Mouse (Mus musculus): ENCODE data around the gene Rdh5. TPM values are rescaled to one million over a fixed set of nuclear protein-coding genes. Genes with fewer than 3 reads are reported as not detected.
A peak's percentile ranks its signal among the peaks of the same experiment; 100 is the strongest.

Rdh5 gene
- polyA plus RNA-seq, 1 experiment: 15.1 TPM

DNA sequence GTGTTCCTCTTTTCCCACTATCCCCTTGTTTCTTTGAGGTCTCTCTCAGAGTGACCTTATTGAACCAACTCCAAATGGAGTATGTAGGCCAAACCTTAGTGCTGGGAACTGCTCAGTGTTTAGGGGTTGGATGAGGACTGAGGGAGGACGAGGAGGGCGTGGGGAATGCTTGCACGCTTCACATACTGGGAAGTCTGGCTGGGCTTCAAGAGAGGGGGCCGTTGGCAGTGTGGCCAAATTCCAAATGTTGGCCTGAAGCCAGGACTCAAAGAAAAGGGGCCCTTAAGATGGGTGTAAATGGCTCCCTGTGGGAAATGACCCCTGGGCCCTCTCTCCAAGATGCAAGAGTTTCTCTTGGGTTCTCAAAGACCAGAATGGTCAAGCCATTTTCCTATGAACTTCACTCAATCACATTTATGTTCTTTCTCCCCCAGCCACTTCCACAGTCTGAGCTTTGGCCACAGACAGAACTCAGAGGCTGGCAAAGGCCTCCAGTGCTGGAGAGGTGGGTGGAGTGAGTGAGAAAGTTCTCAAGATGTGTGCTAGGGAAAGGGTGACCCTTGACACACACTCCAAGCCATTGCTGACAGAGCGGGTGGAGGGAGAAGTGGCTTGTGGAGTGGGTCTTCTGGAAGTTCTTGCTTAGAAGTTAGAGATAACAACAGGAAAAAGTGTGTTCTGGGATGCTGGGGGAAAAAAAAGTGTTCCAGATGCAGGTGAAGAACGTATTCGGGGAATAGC, 7.1 kb upstream of the Rdh5 start:
- 0 out of 2 replicates have a peak, but pooled peaks cover 3% of the 10 kb centered on the region for H3K4me1 ChIP-seq (ENCODE audit: control insufficient read depth, insufficient read depth, insufficient read length)
- 82% methylated on average over 7 of the region's 7 CpGs for WGBS
- TF ChIP-seq CTCF (IDR thresholded peaks at IDR 0.05; ENCODE audit: extremely low read depth, insufficient read depth, insufficient read length, insufficient replicate concordance): no peak
- no peak for TF ChIP-seq POLR2A (IDR thresholded peaks at IDR 0.05; ENCODE audit: low read depth, low read length)
- DNase-seq (ENCODE audit: low read depth in 1 of 2, low spot score in 2 of 2): no peak
- H3K27ac ChIP-seq (ENCODE audit: insufficient read depth, low read length): no peak overlapping the region
- H3K4me3 ChIP-seq (ENCODE audit: extremely low read depth, insufficient read depth, insufficient read length): no peak overlapping the region
- no peaks in the 10 kb centered on the region for H3K36me3 ChIP-seq (ENCODE audit: control insufficient read depth, insufficient read depth, low read length)
- peaks cover 5% of the 10 kb centered on the region; the same call in 1 of the 2 replicates for H3K27me3 ChIP-seq (ENCODE audit: control insufficient read depth, insufficient read depth, low read length)

DNA sequence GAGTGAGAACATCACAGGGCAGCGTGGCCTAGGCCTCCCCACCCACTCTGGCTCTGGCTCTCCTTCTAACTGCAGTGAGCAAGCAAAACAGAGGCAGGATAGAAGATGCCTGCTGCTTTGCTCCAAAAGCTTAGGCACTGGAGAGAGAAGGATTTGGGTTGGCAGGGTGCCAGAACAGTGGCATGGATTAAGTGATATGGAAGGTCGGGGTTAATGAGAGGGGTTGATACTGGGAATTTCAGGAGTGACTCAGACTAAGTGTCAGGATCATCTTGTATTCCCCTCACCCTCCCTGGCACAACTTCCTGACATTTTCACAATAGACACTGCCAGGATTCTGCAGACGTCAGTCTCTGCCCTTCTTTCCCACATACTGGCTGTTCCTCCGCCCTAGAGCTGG, 5.7 kb upstream of the Rdh5 start:
- Histone ChIP-seq H3K36me3 (ENCODE audit: control insufficient read depth, insufficient read depth, low read length) (no peaks in the 10 kb centered on the region), H3K4me1 (ENCODE audit: control insufficient read depth, insufficient read depth, insufficient read length) (peaks cover 2% of the 10 kb centered on the region; the same call in 1 of the 2 replicates), H3K27me3 (ENCODE audit: control insufficient read depth, insufficient read depth, low read length) (no peaks in the 10 kb centered on the region; the same call in 1 of the 2 replicates), H3K4me3 (ENCODE audit: extremely low read depth, insufficient read depth, insufficient read length) (no peak overlapping the region), H3K27ac (ENCODE audit: insufficient read depth, low read length) (no peak overlapping the region)
- no peak for TF ChIP-seq CTCF (IDR thresholded peaks at IDR 0.05; ENCODE audit: extremely low read depth, insufficient read depth, insufficient read length, insufficient replicate concordance)
- TF ChIP-seq POLR2A (IDR thresholded peaks at IDR 0.05; ENCODE audit: low read depth, low read length): no peak
- DNase-seq (ENCODE audit: low read depth in 1 of 2, low spot score in 2 of 2): no peak
- 61% methylated on average over 4 of the region's 4 CpGs for WGBS

DNA sequence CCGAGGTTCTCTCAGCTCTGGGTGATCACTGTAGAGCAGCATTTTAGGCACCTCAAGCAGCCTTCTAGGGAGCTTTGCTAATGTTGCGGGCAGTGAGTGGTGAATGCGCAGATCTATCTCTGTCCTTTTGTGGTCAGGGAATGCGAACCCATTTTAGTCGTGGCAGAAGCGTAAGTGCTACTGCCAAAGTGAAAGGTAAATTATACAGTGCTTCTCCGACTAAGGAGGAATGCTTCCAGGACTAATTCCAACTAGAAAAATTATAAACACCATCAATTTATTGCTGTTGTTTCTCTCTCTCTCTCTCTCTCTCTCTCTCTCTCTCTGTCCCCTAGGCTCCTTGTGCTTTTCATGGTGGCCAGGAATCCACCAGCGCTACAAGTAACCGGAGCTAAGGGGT, 1.2 kb upstream of the Rdh5 start, which contains the start of gene Bloc1s1:
Gene Bloc1s1 (minus strand): TSS at position 101 of the 400 bp plus-strand sequence.
- no peak for DNase-seq (ENCODE audit: low read depth in 1 of 2, low spot score in 2 of 2)
- Histone ChIP-seq H3K27me3 (ENCODE audit: control insufficient read depth, insufficient read depth, low read length) (no peaks in the 10 kb centered on the region), H3K36me3 (ENCODE audit: control insufficient read depth, insufficient read depth, low read length) (peaks cover 4% of the 10 kb centered on the region), H3K4me3 (ENCODE audit: extremely low read depth, insufficient read depth, insufficient read length) (peak within 1 kb of the TSS; percentile 81), H3K27ac (ENCODE audit: insufficient read depth, low read length) (peak within 1 kb of the TSS; percentile 81), H3K4me1 (ENCODE audit: control insufficient read depth, insufficient read depth, insufficient read length) (peaks cover 4% of the 10 kb centered on the region; the same call in 1 of the 2 replicates)
- TF ChIP-seq POLR2A (IDR thresholded peaks at IDR 0.05; ENCODE audit: low read depth, low read length) (no peak), CTCF (IDR thresholded peaks at IDR 0.05; ENCODE audit: extremely low read depth, insufficient read depth, insufficient read length, insufficient replicate concordance) (no peak)
- WGBS: 49% methylated on average over 9 of the region's 9 CpGs

DNA sequence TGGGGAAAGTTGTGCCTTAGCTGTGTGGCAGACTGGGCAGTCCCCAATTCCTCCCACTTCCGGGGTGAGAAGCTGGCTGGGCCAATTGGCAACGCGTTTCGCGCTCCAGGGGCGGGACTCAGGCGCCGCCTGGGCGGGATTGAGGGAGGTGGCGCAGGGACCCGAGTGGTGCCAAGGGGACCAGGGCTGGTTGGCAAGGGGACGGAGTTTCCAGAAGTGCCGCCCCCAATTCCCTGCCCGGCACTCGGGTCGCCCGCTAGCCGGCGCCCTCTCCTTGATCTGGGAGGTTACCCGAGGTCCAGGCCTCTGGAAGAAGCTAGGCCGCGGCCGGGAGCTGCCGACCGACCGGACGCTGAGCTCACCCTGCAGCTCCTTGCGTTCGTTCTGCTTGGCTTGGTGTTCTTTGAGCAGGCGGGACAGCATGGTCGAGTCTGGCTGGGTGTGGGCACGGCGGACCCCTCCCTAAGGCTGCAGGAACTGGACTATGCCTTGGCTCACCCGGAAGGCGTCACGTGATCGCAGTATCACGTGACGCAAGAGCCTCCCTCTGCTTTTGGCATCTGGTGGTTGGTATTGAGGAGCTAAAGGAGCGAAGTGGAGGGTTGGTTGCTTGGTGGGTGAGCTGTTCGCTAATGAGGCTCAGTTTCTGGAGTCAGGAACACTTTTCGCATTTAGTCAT, 464 bp upstream of the Rdh5 start:
- DNase-seq (ENCODE audit: low read depth in 1 of 2, low spot score in 2 of 2): peak; percentile 75 to 93
- TF ChIP-seq POLR2A (IDR thresholded peaks at IDR 0.05; ENCODE audit: low read depth, low read length) (no peak; the same call in 1 of the 2 replicates), CTCF (IDR thresholded peaks at IDR 0.05; ENCODE audit: extremely low read depth, insufficient read depth, insufficient read length, insufficient replicate concordance) (no peak)
- under 1% methylated on average over 42 of the region's 42 CpGs for WGBS

DNA sequence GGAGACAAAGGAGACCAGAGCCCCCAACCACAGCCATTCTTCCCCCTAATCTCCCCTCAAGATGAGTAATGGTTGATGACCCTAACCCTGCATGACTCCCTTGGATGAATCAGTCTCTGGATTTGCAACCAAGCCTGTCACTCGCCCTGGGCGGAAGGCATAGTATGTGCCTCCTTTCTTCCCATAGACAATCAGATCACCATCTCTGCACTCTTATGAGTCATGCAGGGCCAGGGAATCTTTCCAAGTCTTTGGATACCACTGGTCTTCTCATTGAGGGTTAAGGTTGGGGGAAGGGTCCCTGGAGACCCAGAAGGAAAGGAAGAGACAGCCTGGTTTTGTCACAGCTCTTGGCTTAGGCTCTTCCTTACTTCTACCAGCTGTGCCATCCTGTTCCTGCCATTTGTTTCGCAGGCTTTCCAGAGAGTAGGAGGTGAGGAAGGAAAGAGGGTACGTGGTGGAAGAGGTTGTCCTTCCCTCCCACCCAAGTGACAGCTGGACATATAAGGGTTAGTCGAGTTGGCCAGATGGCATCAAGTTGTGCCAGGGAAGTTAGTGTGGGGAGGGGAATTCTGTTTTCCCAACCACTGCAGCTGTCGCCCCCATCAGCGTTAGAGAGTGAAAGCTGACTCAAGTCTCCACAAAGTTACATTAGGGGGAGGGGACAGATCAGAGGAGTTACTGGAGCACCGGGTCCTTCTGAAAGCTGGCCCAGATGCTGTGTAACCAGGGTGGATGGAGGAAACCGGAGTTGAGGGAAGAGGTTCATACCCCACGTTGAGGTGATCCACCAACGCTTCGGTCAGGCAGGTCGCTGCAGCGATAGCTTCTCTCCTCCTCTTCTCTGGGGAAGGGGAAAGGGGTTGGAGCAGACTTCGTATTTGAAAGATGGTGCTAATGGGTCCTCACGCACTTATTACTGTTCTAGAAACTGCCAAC, 536 bp downstream of the Rdh5 start:
- no peak overlapping the region for H3K27ac ChIP-seq (ENCODE audit: insufficient read depth, low read length)
- H3K4me1 ChIP-seq (ENCODE audit: control insufficient read depth, insufficient read depth, insufficient read length): peaks cover 4% of the 10 kb centered on the region; the same call in 1 of the 2 replicates
- no peak for TF ChIP-seq POLR2A (IDR thresholded peaks at IDR 0.05; ENCODE audit: low read depth, low read length)
- TF ChIP-seq CTCF (IDR thresholded peaks at IDR 0.05; ENCODE audit: extremely low read depth, insufficient read depth, insufficient read length, insufficient replicate concordance): no peak
- H3K27me3 ChIP-seq (ENCODE audit: control insufficient read depth, insufficient read depth, low read length): no peaks in the 10 kb centered on the region
- peaks cover 9% of the 10 kb centered on the region for H3K36me3 ChIP-seq (ENCODE audit: control insufficient read depth, insufficient read depth, low read length)
- DNase-seq (ENCODE audit: low read depth in 1 of 2, low spot score in 2 of 2): no peak
- H3K4me3 ChIP-seq (ENCODE audit: extremely low read depth, insufficient read depth, insufficient read length): no peak overlapping the region
- 75% methylated on average over 16 of the region's 16 CpGs for WGBS

More for the DNA sequence above, 464 bp upstream of the Rdh5 start:
- peak overlapping the region; percentile 81 for H3K27ac ChIP-seq (ENCODE audit: insufficient read depth, low read length)
- H3K36me3 ChIP-seq (ENCODE audit: control insufficient read depth, insufficient read depth, low read length): peaks cover 5% of the 10 kb centered on the region
- H3K4me3 ChIP-seq (ENCODE audit: extremely low read depth, insufficient read depth, insufficient read length): peak overlapping the region; percentile 81
- no peaks in the 10 kb centered on the region for H3K27me3 ChIP-seq (ENCODE audit: control insufficient read depth, insufficient read depth, low read length)
- H3K4me1 ChIP-seq (ENCODE audit: control insufficient read depth, insufficient read depth, insufficient read length): peaks cover 4% of the 10 kb centered on the region; the same call in 1 of the 2 replicates

DNA sequence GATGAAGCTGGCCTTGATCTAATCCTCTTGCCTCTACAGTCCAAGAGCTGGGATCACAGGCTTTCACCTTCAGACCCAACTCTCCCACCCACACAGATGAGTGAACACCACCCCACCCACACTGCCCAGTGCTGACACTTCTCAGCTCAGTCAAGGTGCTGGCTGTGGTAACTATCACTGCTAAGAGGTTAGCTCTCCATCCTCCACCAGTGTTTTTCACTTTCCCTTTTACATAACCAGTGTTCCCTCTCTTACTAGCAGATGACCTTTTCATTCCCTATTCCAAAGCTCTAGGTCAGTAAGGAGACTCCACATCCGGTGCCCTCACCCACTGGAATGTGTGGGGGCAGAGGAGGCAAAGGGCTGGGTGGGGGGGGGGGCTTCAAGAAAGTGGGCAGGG, 1.4 kb downstream of the Rdh5 start:
- Histone ChIP-seq H3K4me1 (ENCODE audit: control insufficient read depth, insufficient read depth, insufficient read length) (peaks cover 4% of the 10 kb centered on the region; the same call in 1 of the 2 replicates), H3K4me3 (ENCODE audit: extremely low read depth, insufficient read depth, insufficient read length) (no peak overlapping the region), H3K27me3 (ENCODE audit: control insufficient read depth, insufficient read depth, low read length) (no peaks in the 10 kb centered on the region), H3K27ac (ENCODE audit: insufficient read depth, low read length) (no peak overlapping the region), H3K36me3 (ENCODE audit: control insufficient read depth, insufficient read depth, low read length) (peaks cover 9% of the 10 kb centered on the region)
- DNase-seq (ENCODE audit: low read depth in 1 of 2, low spot score in 2 of 2): no peak
- TF ChIP-seq CTCF (IDR thresholded peaks at IDR 0.05; ENCODE audit: extremely low read depth, insufficient read depth, insufficient read length, insufficient replicate concordance) (no peak), POLR2A (IDR thresholded peaks at IDR 0.05; ENCODE audit: low read depth, low read length) (no peak)
- 92% methylated on average over 1 of the region's 1 CpGs for WGBS

Measured in spleen, adult 2 months (tissue).